Mouse (Mus musculus): ENCODE measurements around the gene Gm11595. TPM values are rescaled to one million over a fixed set of nuclear protein-coding genes. Genes with fewer than 3 reads are reported as not detected.
"Not testable (repeated sequence)": the region's sequence is repeated elsewhere in the genome, so short reads cannot be mapped to it uniquely, and the experiment has no call there.

The Gm11595 gene
- total RNA-seq (2022), result not detected

DNA sequence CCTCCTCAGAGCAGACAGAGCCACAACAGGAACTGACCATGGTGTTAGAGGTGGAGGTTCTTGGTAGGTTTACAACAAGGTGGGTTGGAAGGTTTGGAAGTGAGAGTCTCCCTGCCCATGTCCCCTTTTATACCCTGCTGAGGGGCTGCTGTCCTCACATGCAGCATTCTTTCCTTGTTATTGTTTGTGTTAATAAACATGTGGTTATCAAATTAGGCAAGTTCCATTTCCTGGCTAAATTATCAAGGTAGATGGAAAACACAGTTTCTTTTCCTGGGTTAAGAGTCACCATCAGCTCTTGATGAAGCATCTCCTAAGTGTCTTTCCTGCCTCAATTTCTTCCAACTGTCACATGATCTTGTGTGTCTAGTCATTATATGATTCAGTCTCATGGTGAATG, at the start of gene Gm11595:
Gm11595 (minus strand) TSS at position 101 of the 400 bp plus-strand sequence.
- DNase-seq (ENCODE audit: low spot score in 2 of 2), result not testable (repeated sequence)

DNA sequence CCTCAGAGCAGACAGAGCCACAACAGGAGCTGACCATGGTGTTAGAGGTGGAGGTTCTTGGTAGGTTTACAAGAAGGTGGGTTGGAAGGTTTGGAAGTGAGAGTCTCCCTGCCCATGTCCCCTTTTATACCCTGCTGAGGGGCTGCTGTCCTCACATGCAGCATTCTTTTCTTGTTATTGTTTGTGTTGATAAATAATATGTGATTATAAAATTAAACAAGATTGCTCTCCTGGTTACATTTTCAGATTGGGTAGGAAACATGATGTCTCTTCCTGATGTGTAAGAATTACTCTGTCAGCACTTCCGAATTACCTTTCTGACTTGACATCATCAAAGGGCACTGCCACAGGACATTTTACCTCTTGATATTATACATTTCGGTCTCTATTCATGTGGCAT, 42.9 kb upstream of the Gm11595 start, which contains the start of gene Gm11564:
Gm11564 (minus strand) TSS at position 101 of the 400 bp plus-strand sequence.
- not testable (repeated sequence) for DNase-seq (ENCODE audit: low spot score in 2 of 2)

GRCm38 (mm10) chr11:99809792-99810191, 37.1 kb upstream of the Gm11595 start, which contains the start of gene Krtap4-13:
Gene Krtap4-13 (minus strand): TSS chr11:99809892.
- DNase-seq (ENCODE audit: low spot score in 2 of 2), result not testable (repeated sequence)

DNA sequence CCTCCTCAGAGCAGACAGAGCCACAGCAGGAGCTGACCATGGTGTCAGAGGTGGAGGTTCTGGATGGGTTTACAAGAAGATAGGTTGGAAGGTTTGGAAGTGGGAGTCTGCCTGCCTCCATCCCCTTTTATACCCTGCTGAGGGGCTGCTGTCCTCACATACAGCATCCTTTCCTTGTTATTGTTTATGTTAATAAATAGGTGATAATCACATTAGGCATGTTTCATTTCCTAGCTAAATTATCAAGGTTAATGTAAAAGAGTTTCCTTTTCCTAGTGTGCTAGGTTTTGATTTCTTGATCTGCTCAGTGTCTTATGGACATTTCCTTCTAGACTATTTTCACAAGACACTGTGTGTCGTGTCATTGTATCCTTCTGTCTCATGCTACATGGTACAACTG, 31.6 kb upstream of the Gm11595 start, which contains the start of gene Gm11554:
Gm11554 (minus strand) TSS at position 101 of the 400 bp plus-strand sequence.
- DNase-seq (ENCODE audit: low spot score in 2 of 2), result not testable (repeated sequence)

- not testable (repeated sequence) for DNase-seq (ENCODE audit: low spot score in 2 of 2)
These were observed 26.1 kb upstream of the Gm11595 start, which contains the start of gene Gm11569 for GRCm38 (mm10) chr11:99798832-99799231. Gene Gm11569 (minus strand): TSS chr11:99798932.

GRCm38 (mm10) chr11:99793367-99793766, 20.7 kb upstream of the Gm11595 start, which contains the start of gene Gm11596:
Gene Gm11596 (minus strand): TSS chr11:99793467.
- no peak for DNase-seq (ENCODE audit: low spot score in 2 of 2)

DNA sequence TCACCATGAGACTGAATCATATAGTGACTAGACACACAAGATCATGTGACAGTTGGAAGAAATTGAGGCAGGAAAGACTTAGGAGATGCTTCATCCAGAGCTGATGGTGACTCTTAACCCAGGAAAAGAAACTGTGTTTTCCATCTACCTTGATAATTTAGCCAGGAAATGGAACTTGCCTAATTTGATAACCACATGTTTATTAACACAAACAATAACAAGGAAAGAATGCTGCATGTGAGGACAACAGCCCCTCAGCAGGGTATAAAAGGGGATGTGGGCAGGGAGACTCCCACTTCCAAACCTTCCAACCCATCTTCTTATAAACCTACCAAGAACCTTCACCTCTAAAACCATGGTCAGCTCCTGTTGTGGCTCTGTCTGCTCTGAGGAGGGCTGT, 12.2 kb upstream of the Gm11595 start, which contains the start of gene Krtap4-9:
Krtap4-9 (plus strand) TSS at position 301 of the 400 bp plus-strand sequence.
- DNase-seq (ENCODE audit: low spot score in 2 of 2), result not testable (repeated sequence)

DNA sequence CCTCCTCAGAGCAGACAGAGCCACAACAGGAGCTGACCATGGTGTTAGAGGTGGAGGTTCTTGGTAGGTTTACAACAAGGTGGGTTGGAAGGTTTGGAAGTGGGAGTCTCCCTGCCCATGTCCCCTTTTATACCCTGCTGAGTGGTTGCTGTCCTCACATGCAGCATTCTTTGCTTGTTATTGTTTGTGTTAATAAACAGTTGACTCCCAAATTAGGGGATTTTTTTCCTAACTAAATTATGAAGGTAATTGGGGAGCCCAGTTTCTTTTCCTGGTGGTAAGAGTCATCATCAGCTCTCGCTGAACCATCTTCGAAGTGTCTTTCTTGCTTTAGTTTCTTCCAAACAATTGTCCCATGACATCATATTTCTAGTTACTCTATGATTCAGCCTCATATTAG, 7.9 kb upstream of the Gm11595 start, which contains the start of gene Krtap4-8:
Krtap4-8 (minus strand) TSS at position 101 of the 400 bp plus-strand sequence.
- DNase-seq (ENCODE audit: low spot score in 2 of 2), result no peak

DNA sequence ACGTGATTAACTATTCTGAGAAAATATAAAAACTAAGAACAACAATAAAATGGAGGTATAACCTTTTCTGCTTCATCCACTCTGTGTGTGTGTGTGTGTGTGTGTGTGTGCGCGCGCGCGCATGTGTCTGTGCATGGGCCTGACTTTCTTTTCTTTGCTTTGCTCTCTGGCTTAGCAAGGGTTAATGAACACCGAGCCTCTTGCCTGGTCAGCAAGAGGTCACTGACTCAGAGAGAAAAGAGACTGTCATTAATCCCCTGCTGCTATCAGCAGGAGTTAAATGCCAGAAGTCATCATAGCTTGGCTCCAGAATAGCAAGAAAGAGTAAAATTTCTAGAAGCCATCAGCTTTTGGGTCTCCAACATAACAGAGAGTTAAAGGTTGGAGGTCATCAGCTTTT, 5.7 kb upstream of the Gm11595 start:
- no peak for DNase-seq (ENCODE audit: low spot score in 2 of 2)

DNA sequence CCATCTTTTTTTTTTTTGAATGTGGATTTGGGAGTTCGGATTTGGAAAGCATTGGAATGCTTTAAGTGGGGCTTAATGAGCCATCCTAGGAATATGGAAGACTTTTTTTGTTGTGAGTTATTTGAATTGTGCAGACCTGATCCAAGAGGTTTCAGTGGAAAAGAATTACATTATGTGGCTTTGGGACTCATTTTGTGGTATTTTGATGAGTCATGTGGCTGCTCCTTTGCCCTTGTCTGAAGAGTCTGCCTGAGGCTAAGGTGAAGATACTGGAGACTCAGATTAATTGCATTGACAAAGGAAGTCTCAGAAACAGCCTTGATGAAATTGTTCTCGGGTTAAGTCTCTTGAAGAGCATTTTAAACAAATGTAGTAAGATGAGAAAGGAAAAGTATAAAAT, 4.3 kb downstream of the Gm11595 start:
- DNase-seq (ENCODE audit: low spot score in 2 of 2), result no peak

- no peak for DNase-seq (ENCODE audit: low spot score in 2 of 2)
These were observed 13.8 kb downstream of the Gm11595 start for GRCm38 (mm10) chr11:99758877-99759276.

- no peak for DNase-seq (ENCODE audit: low spot score in 2 of 2)
These were observed 28.7 kb downstream of the Gm11595 start for GRCm38 (mm10) chr11:99743985-99744384.

DNA sequence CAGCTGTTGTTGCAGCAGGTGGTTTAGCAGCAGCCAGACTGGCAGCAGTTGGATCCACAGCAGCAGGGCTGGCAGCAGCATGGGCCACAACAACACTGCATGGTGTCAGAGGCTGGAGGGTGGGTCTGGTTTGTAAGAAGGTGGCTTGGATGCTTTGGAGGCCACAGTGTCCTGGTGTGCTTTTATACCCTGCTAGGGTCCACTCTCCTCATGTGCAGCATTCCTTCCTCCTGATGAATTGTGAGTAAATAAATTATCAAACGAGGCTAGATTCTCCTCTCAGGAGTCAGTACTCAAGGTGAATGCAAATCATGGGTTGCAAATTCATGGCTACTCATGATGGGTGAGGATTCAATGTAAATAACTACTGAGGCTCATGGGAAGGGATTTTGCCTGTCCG, 38.5 kb downstream of the Gm11595 start, which contains the start of gene Gm14180:
Gm14180 (minus strand) TSS at position 101 of the 400 bp plus-strand sequence.
- no peak for DNase-seq (ENCODE audit: low spot score in 2 of 2)

- DNase-seq (ENCODE audit: low spot score in 2 of 2), result no peak
These were observed 48.7 kb downstream of the Gm11595 start for GRCm38 (mm10) chr11:99724061-99724460.

Other genes starting within 250 kb of the Gm11595 start
- not detected for gene Krt40, start 229.8 kb downstream of the Gm11595 start, total RNA-seq (2022)
- not detected for gene Krtap3-3, start 222.0 kb downstream of the Gm11595 start, total RNA-seq (2022)
- gene Krtap3-2, start 216.1 kb downstream of the Gm11595 start, total RNA-seq (2022), result not detected
- not detected for gene Gm11939, start 213.4 kb downstream of the Gm11595 start, total RNA-seq (2022)
- not detected for gene Krtap3-1, start 206.3 kb downstream of the Gm11595 start, total RNA-seq (2022)
- gene Krtap1-5, start 191.9 kb downstream of the Gm11595 start, total RNA-seq (2022), result not detected
- not detected for gene Krtap1-4, start 189.3 kb downstream of the Gm11595 start, total RNA-seq (2022)
- gene Krtap1-3, start 181.6 kb downstream of the Gm11595 start, total RNA-seq (2022), result not detected
- gene Krtap9-3, start 174.8 kb downstream of the Gm11595 start, total RNA-seq (2022), result not detected
- not detected for gene Gm11938, start 169.6 kb downstream of the Gm11595 start, total RNA-seq (2022)
- gene Gm11937, start 162.7 kb downstream of the Gm11595 start, total RNA-seq (2022), result not detected
- gene Krtap2-4, start 158.1 kb downstream of the Gm11595 start, total RNA-seq (2022), result not detected
- gene Gm11562, start 152.5 kb downstream of the Gm11595 start, total RNA-seq (2022), result not detected
- gene Krtap4-1, start 144.7 kb downstream of the Gm11595 start, total RNA-seq (2022), result not detected
- not detected for gene Krtap4-2, start 137.8 kb downstream of the Gm11595 start, total RNA-seq (2022)
- gene Krtap4-7, start 128.8 kb downstream of the Gm11595 start, total RNA-seq (2022), result not detected
- not detected for gene Gm11555, start 122.7 kb downstream of the Gm11595 start, total RNA-seq (2022)
- not detected for gene Gm11563, start 114.0 kb downstream of the Gm11595 start, total RNA-seq (2022)
- not detected for gene Krtap4-6, start 107.0 kb downstream of the Gm11595 start, total RNA-seq (2022)
- not detected for gene Gm14190, start 82.2 kb downstream of the Gm11595 start, total RNA-seq (2022)
- gene Gm14180, start 38.6 kb downstream of the Gm11595 start, total RNA-seq (2022), result not detected
- not detected for gene Krtap4-8, start 7.8 kb upstream of the Gm11595 start, total RNA-seq (2022)
- not detected for gene Krtap4-9, start 12.3 kb upstream of the Gm11595 start, total RNA-seq (2022)
- not detected for gene Gm11596, start 20.6 kb upstream of the Gm11595 start, total RNA-seq (2022)
- not detected for gene Gm11569, start 26.0 kb upstream of the Gm11595 start, total RNA-seq (2022)
- not detected for gene Gm11554, start 31.5 kb upstream of the Gm11595 start, total RNA-seq (2022)
- not detected for gene Krtap4-13, start 37.0 kb upstream of the Gm11595 start, total RNA-seq (2022)
- not detected for gene Gm11564, start 42.8 kb upstream of the Gm11595 start, total RNA-seq (2022)
- gene 2300003K06Rik, start 65.2 kb upstream of the Gm11595 start, total RNA-seq (2022), result not detected
- not detected for gene Krtap4-16, start 78.7 kb upstream of the Gm11595 start, total RNA-seq (2022)
- gene Gm11568, start 85.0 kb upstream of the Gm11595 start, total RNA-seq (2022), result not detected
- gene Gm11559, start 91.6 kb upstream of the Gm11595 start, total RNA-seq (2022), result not detected
- gene Krtap9-1, start 100.5 kb upstream of the Gm11595 start, total RNA-seq (2022), result not detected
- gene Gm11567, start 106.3 kb upstream of the Gm11595 start, total RNA-seq (2022), result not detected
- gene Krtap31-1, start 135.0 kb upstream of the Gm11595 start, total RNA-seq (2022), result not detected
- gene Gm11565, start 141.8 kb upstream of the Gm11595 start, total RNA-seq (2022), result not detected
- gene Krtap31-2, start 163.4 kb upstream of the Gm11595 start, total RNA-seq (2022), result not detected
- not detected for gene Krtap9-5, start 175.6 kb upstream of the Gm11595 start, total RNA-seq (2022)
- not detected for gene Krtap29-1, start 206.1 kb upstream of the Gm11595 start, total RNA-seq (2022)
- not detected for gene Krtap16-1, start 213.7 kb upstream of the Gm11595 start, total RNA-seq (2022)
- not detected for gene Krtap17-1, start 221.1 kb upstream of the Gm11595 start, total RNA-seq (2022)
- not detected for gene Krt33a, start 243.3 kb upstream of the Gm11595 start, total RNA-seq (2022)